Mouse (Mus musculus) lung, adult 18-20 months (tissue): Measurements from ENCODE around the gene Rnf157.
A peak's percentile ranks its signal among the peaks of the same experiment; 100 is the strongest.
"Not testable (repeated sequence)": the region's sequence is repeated elsewhere in the genome, so short reads cannot be mapped to it uniquely, and the experiment has no call there.

Source experiments
- DNase-seq, 2 experiments: peaks; one replicate each; pipeline ENCODE4 v3.0.0; 2022; ENCODE audit warnings: mixed read lengths in 2 of 2

Gene Rnf157

GRCm38 (mm10) chr11:116376945-116377661 is 35.7 kb downstream of the Rnf157 start:
- no peak for DNase-seq

GRCm38 (mm10) chr11:116371894-116372450 is 40.9 kb downstream of the Rnf157 start:
- DNase-seq = no peak

- DNase-seq = no peak
These were observed 43.2 kb downstream of the Rnf157 start for GRCm38 (mm10) chr11:116369633-116370032.

GRCm38 (mm10) chr11:116369051-116369450 is 43.8 kb downstream of the Rnf157 start:
- DNase-seq = no peak

GRCm38 (mm10) chr11:116368116-116368515 is 44.7 kb downstream of the Rnf157 start:
- DNase-seq = peak; percentile 83 to 88

GRCm38 (mm10) chr11:116366647-116367046 is 46.2 kb downstream of the Rnf157 start:
- no peak for DNase-seq

GRCm38 (mm10) chr11:116366124-116366523 is 46.7 kb downstream of the Rnf157 start:
- no peak for DNase-seq

- DNase-seq = no peak
These were observed 47.4 kb downstream of the Rnf157 start for GRCm38 (mm10) chr11:116365432-116365831.

GRCm38 (mm10) chr11:116362015-116362414 is 50.8 kb downstream of the Rnf157 start:
- DNase-seq = peak in 1 of 2 experiments; percentile 19

GRCm38 (mm10) chr11:116360915-116361314 is 51.9 kb downstream of the Rnf157 start:
- not testable (repeated sequence) for DNase-seq

- no peak for DNase-seq
These were observed 53.2 kb downstream of the Rnf157 start for GRCm38 (mm10) chr11:116359652-116360051.

GRCm38 (mm10) chr11:116358926-116359637 is 53.8 kb downstream of the Rnf157 start:
- DNase-seq = no peak

GRCm38 (mm10) chr11:116354521-116354920 is 58.3 kb downstream of the Rnf157 start:
- DNase-seq = no peak

GRCm38 (mm10) chr11:116353535-116353934 is 59.3 kb downstream of the Rnf157 start:
- no peak for DNase-seq

- DNase-seq = no peak
These were observed 61.5 kb downstream of the Rnf157 start for GRCm38 (mm10) chr11:116351294-116351693.

GRCm38 (mm10) chr11:116347955-116348354 is 64.9 kb downstream of the Rnf157 start:
- DNase-seq = no peak

- no peak for DNase-seq
These were observed 65.8 kb downstream of the Rnf157 start for GRCm38 (mm10) chr11:116347012-116347411.

- no peak for DNase-seq
These were observed 70.6 kb downstream of the Rnf157 start for GRCm38 (mm10) chr11:116342069-116342791.

GRCm38 (mm10) chr11:116337531-116337930 is 75.3 kb downstream of the Rnf157 start:
- DNase-seq = no peak

GRCm38 (mm10) chr11:116337000-116337399 is 75.8 kb downstream of the Rnf157 start:
- no peak for DNase-seq

- DNase-seq = no peak
These were observed 76.4 kb downstream of the Rnf157 start for GRCm38 (mm10) chr11:116336393-116336792.

- DNase-seq = peak; percentile 95
These were observed 77.4 kb downstream of the Rnf157 start, which contains the start of gene Foxj1 for GRCm38 (mm10) chr11:116335244-116336036. Gene Foxj1, minus strand, starts transcription at chr11:116335399.
